In genomic region chr1:24659914-24660313, GRCm38 (mm10) we compare ENCODE assay signal across 26 mouse cellular contexts.
"Had no signal": no experiment of that assay in that cellular context is flagged by ENCODE, and none has a peak within 500 bp of the region (broad histone marks: within the 10 kb centered on the region; RNA-seq: fewer than 3 reads in every experiment).

No protein-coding gene starts in this region.

- DNase-seq: gastrocnemius, postnatal 14 days; gastrocnemius, postnatal 36 days; heart, adult 2 months; heart, postnatal 14 days; heart, postnatal 4 days; kidney, adult 11 months; kidney, adult 2 months; kidney, adult 9 months; kidney, postnatal 14 days; kidney, postnatal 36 days; layer of hippocampus, adult 9-11 months; layer of hippocampus, postnatal 36 days; left cerebral cortex, postnatal 4 days had no signal

- H3K4me3 ChIP-seq: heart, adult 2 months; heart, embryonic 13.5 days; heart, embryonic 15.5 days; hindbrain, embryonic 10.5 days; hindbrain, embryonic 12.5 days; hindbrain, embryonic 15.5 days; kidney, embryonic 15.5 days; limb, embryonic 13.5 days; limb, embryonic 15.5 days; liver, embryonic 12.5 days had no signal

- H3K36me3 ChIP-seq: heart, embryonic 13.5 days; heart, embryonic 15.5 days; hindbrain, embryonic 10.5 days; hindbrain, embryonic 12.5 days; hindbrain, embryonic 15.5 days; kidney, embryonic 15.5 days; limb, embryonic 13.5 days; limb, embryonic 15.5 days; liver, embryonic 12.5 days had no signal

- H3K27ac ChIP-seq: heart, adult 2 months; heart, embryonic 13.5 days; heart, embryonic 15.5 days; hindbrain, embryonic 10.5 days; hindbrain, embryonic 12.5 days; hindbrain, embryonic 15.5 days; hindbrain, postnatal 0 days; kidney, embryonic 15.5 days; kidney, postnatal 0 days; limb, embryonic 13.5 days; limb, embryonic 15.5 days; liver, embryonic 12.5 days; liver, embryonic 14.5 days had no signal

- H3K27me3 ChIP-seq: heart, embryonic 13.5 days; heart, embryonic 15.5 days; hindbrain, embryonic 12.5 days; hindbrain, embryonic 15.5 days; kidney, embryonic 15.5 days; limb, embryonic 13.5 days; limb, embryonic 15.5 days; liver, embryonic 12.5 days had no signal

- ATAC-seq: hindbrain, postnatal 0 days; intestine, embryonic 16.5 days; liver, embryonic 12.5 days had no signal

- H3K4me1 ChIP-seq: heart, embryonic 13.5 days; heart, embryonic 15.5 days; hindbrain, embryonic 10.5 days; hindbrain, embryonic 12.5 days; hindbrain, embryonic 15.5 days; kidney, embryonic 15.5 days; limb, embryonic 13.5 days; limb, embryonic 15.5 days; liver, embryonic 12.5 days had no signal
